Comparison of ENCODE assay signal across 12 mouse cellular contexts in genomic region chr4:145111641-145112040, GRCm38 (mm10).
A peak's percentile ranks its signal among the peaks of the same experiment; 100 is the strongest.
DNase-seq lines count a peak whose midpoint lies in the region; ATAC-seq lines count a peak whose summit lies in the region.
"Had no signal": no experiment of that assay in that cellular context is flagged by ENCODE, and none has a peak within 500 bp of the region (broad histone marks: within the 10 kb centered on the region; RNA-seq: fewer than 3 reads in every experiment).

No protein-coding gene starts in this region.

- no peak overlapping the region for H3K4me3 ChIP-seq in embryonic facial prominence, embryonic 10.5 days
- no peak overlapping the region for H3K4me3 ChIP-seq in hindbrain, embryonic 11.5 days (ENCODE audit: low read depth, low read length)

- ATAC-seq in hindbrain, embryonic 11.5 days (ENCODE audit: low FRiP score), result no peak

- H3K9me3 ChIP-seq in embryonic facial prominence, embryonic 10.5 days, result no peaks in the 10 kb centered on the region
- no peaks in the 10 kb centered on the region for H3K9me3 ChIP-seq in hindbrain, embryonic 11.5 days (ENCODE audit: control insufficient read depth, low read length)

- H3K4me1 ChIP-seq in embryonic facial prominence, embryonic 10.5 days, result peaks cover 21% of the 10 kb centered on the region
- no peaks in the 10 kb centered on the region for H3K4me1 ChIP-seq in hindbrain, embryonic 11.5 days (replicated peaks; ENCODE audit: control insufficient read depth, insufficient read depth, low read length)

- H3K4me2 ChIP-seq in hindbrain, embryonic 11.5 days (replicated peaks; ENCODE audit: low read depth, low read length), result no peak overlapping the region

- peak overlapping the region; percentile 35; the same call in 1 of the 2 replicates for H3K27ac ChIP-seq in embryonic facial prominence, embryonic 10.5 days (replicated peaks)
- H3K27ac ChIP-seq in hindbrain, embryonic 11.5 days (ENCODE audit: low read depth, low read length), result no peak overlapping the region

- DNase-seq in layer of hippocampus, adult 9-11 months, result peak; percentile 28
- DNase-seq in layer of hippocampus, adult 9-10 months (ENCODE audit: low spot score), result no peak
- peak; percentile 14 for DNase-seq in MEL-GATA-1-ER (ENCODE audit: extremely low read depth, low read depth)
- peak; percentile 15 for DNase-seq in embryonic facial prominence, embryonic 10.5 days (ENCODE audit: low spot score)
- DNase-seq in mesoderm, embryonic 11.5 days (ENCODE audit: low read depth, low spot score), result peak; percentile 40
- no peak for DNase-seq in T-cell, adult 2 months (ENCODE audit: low spot score)
- no peak for DNase-seq in hindbrain, embryonic 11.5 days (ENCODE audit: low spot score)
- DNase-seq: adrenal gland, adult 2 months; cerebellum, adult 8-10 months; gastrocnemius, postnatal 10 days; heart, postnatal 14 days; kidney, postnatal 25 days had no signal

- no peaks in the 10 kb centered on the region for H3K27me3 ChIP-seq in embryonic facial prominence, embryonic 10.5 days (replicated peaks; ENCODE audit: low read depth, poor library complexity, severe bottlenecking)
- no peaks in the 10 kb centered on the region for H3K27me3 ChIP-seq in hindbrain, embryonic 11.5 days (ENCODE audit: control insufficient read depth, insufficient read depth, low read length)

- H3K9ac ChIP-seq in hindbrain, embryonic 11.5 days (ENCODE audit: low read depth, low read length), result no peak overlapping the region

- 28% methylated on average over 4 of the region's 4 CpGs for WGBS in embryonic facial prominence, embryonic 10.5 days
- WGBS in hindbrain, embryonic 11.5 days, result 50% methylated on average over 4 of the region's 4 CpGs

- H3K36me3 ChIP-seq in embryonic facial prominence, embryonic 10.5 days (replicated peaks), result peaks cover 83% of the 10 kb centered on the region
- H3K36me3 ChIP-seq in hindbrain, embryonic 11.5 days (ENCODE audit: control insufficient read depth, insufficient read depth, low read length), result peaks cover 5% of the 10 kb centered on the region; the same call in 1 of the 2 replicates

Comparison
In these comparisons a context has a peak if more than half of its experiments do, and no peak if none do; other contexts are left out.
1. DNase-seq: peak in layer of hippocampus, adult 9-11 months (single experiment), MEL-GATA-1-ER (single experiment), embryonic facial prominence, embryonic 10.5 days (single experiment) and mesoderm, embryonic 11.5 days (single experiment); none in layer of hippocampus, adult 9-10 months (single experiment), T-cell, adult 2 months (single experiment) and hindbrain, embryonic 11.5 days (single experiment).